ENCODE assay signal across 8 mouse cellular contexts in genomic region chr19:24280601-24281228, GRCm38 (mm10). TPM values are rescaled to one million over a fixed set of nuclear protein-coding genes. Genes with fewer than 3 reads are reported as not detected.
A peak's percentile ranks its signal among the peaks of the same experiment; 100 is the strongest.
DNase-seq lines count a peak whose midpoint lies in the region; ATAC-seq and TF ChIP-seq lines count a peak whose summit lies in the region.

Gene Fxn (minus strand): TSS chr19:24280605.

- H3K9me3 ChIP-seq in embryonic facial prominence, embryonic 15.5 days (replicated peaks): no peaks in the 10 kb centered on the region
- no peaks in the 10 kb centered on the region for H3K9me3 ChIP-seq in heart, postnatal 0 days (replicated peaks; ENCODE audit: control insufficient read depth, low read length)
- H3K9me3 ChIP-seq in limb, embryonic 13.5 days: no peaks in the 10 kb centered on the region

- H3K36me3 ChIP-seq in embryonic facial prominence, embryonic 15.5 days: no peaks in the 10 kb centered on the region
- H3K36me3 ChIP-seq in heart, postnatal 0 days (replicated peaks; ENCODE audit: control insufficient read depth, insufficient read depth, low read length): peaks cover 6% of the 10 kb centered on the region
- H3K36me3 ChIP-seq in limb, embryonic 13.5 days: peaks cover 9% of the 10 kb centered on the region

- H3K4me1 ChIP-seq in embryonic facial prominence, embryonic 15.5 days: peaks cover 7% of the 10 kb centered on the region
- 0 out of 2 replicates have a peak, but pooled peaks cover 5% of the 10 kb centered on the region for H3K4me1 ChIP-seq in heart, postnatal 0 days (ENCODE audit: control insufficient read depth, insufficient read depth)
- H3K4me1 ChIP-seq in limb, embryonic 13.5 days: peaks cover 12% of the 10 kb centered on the region

- no peak for DNase-seq in heart, adult 18-20 months
- no peak for DNase-seq in heart, adult 11 months
- peak; percentile 96 for DNase-seq in ZHBTc4 (ENCODE audit: low read depth, low spot score)
- DNase-seq in heart, postnatal 0 days (ENCODE audit: low spot score): peak; percentile 40
- DNase-seq in neural tube, embryonic 10.5 days (ENCODE audit: extremely low spot score, low spot score): peak; percentile 71
- no peak for DNase-seq in layer of hippocampus, adult 11-12 months (ENCODE audit: low spot score)

- H3K9ac ChIP-seq in embryonic facial prominence, embryonic 15.5 days: peak within 1 kb of the TSS; percentile 53
- H3K9ac ChIP-seq in heart, postnatal 0 days (replicated peaks; ENCODE audit: low read depth, low read length): peak within 1 kb of the TSS; percentile 63
- H3K9ac ChIP-seq in limb, embryonic 13.5 days: peak within 1 kb of the TSS; percentile 77

- no peaks in the 10 kb centered on the region for H3K27me3 ChIP-seq in embryonic facial prominence, embryonic 15.5 days
- H3K27me3 ChIP-seq in heart, postnatal 0 days (ENCODE audit: control insufficient read depth, insufficient read depth, low read length): no peaks in the 10 kb centered on the region
- H3K27me3 ChIP-seq in limb, embryonic 13.5 days: no peaks in the 10 kb centered on the region

- H3K4me3 ChIP-seq in embryonic facial prominence, embryonic 15.5 days (replicated peaks): peak within 1 kb of the TSS; percentile 77
- peak within 1 kb of the TSS; percentile 81 for H3K4me3 ChIP-seq in heart, postnatal 0 days (ENCODE audit: low read depth, low read length)
- peak within 1 kb of the TSS; percentile 63 for H3K4me3 ChIP-seq in limb, embryonic 13.5 days

- peak within 1 kb of the TSS; percentile 92 for H3K27ac ChIP-seq in embryonic facial prominence, embryonic 15.5 days (replicated peaks)
- peak within 1 kb of the TSS; percentile 86 for H3K27ac ChIP-seq in heart, postnatal 0 days (ENCODE audit: low read depth)
- H3K27ac ChIP-seq in limb, embryonic 13.5 days: peak within 1 kb of the TSS; percentile 89

- peak; percentile 91 for ATAC-seq in embryonic facial prominence, embryonic 15.5 days (ENCODE audit: insufficient number of reproducible peaks, low FRiP score, low TSS enrichment, low read depth)
- ATAC-seq in heart, postnatal 0 days (ENCODE audit: insufficient read depth, low read depth): peak; percentile 21; the same call in 1 of the 2 replicates
- peak; percentile 97 for ATAC-seq in limb, embryonic 13.5 days (ENCODE audit: low FRiP score, low read depth)

- H3K4me2 ChIP-seq in embryonic facial prominence, embryonic 15.5 days (replicated peaks): peak within 1 kb of the TSS; percentile 81
- H3K4me2 ChIP-seq in heart, postnatal 0 days (ENCODE audit: low read depth, low read length): peak within 1 kb of the TSS; percentile 89
- peak within 1 kb of the TSS; percentile 79 for H3K4me2 ChIP-seq in limb, embryonic 13.5 days (replicated peaks)

- TF ChIP-seq EP300 in heart, postnatal 0 days (IDR thresholded peaks at IDR 0.05; ENCODE audit: low read depth): no peak

- 1% methylated on average over 12 of the region's 22 CpGs for WGBS in embryonic facial prominence, embryonic 15.5 days
- 2% methylated on average over 12 of the region's 22 CpGs for WGBS in heart, postnatal 0 days
- under 1% methylated on average over 13 of the region's 22 CpGs for WGBS in limb, embryonic 13.5 days

- no peak for TF ChIP-seq CTCF in heart, postnatal 0 days (IDR thresholded peaks at IDR 0.05; ENCODE audit: low read depth)

RNA-seq across cellular contexts. Expression of gene Fxn, which starts in this region (rescaled TPM):
- 10 to 100 TPM; 26.1 to 30.0 TPM for total RNA-seq in heart, adult 18-20 months (2021)
- 37.5 and 39.9 TPM in 2 replicates for polyA plus RNA-seq in embryonic facial prominence, embryonic 15.5 days (2015; fragmentation: Nextera tagmentation; extraction: Ambion mirVana)
- total RNA-seq in heart, postnatal 0 days (2014; rRNA removed; ENCODE audit: low replicate concordance): 36.6 and 57.2 TPM in 2 replicates
- 77.0 and 79.7 TPM in 2 replicates for polyA plus RNA-seq in heart, postnatal 0 days (2015; fragmentation: Nextera tagmentation; extraction: Ambion mirVana)
- 56.6 and 60.8 TPM in 2 replicates for polyA plus RNA-seq in limb, embryonic 13.5 days (2015; fragmentation: Nextera tagmentation; extraction: Ambion mirVana)

Comparison
In these comparisons a context has a peak if more than half of its experiments do, and no peak if none do; other contexts are left out.
1. DNase-seq: peak in ZHBTc4 (single experiment), heart, postnatal 0 days (single experiment) and neural tube, embryonic 10.5 days (single experiment); none in heart, adult 18-20 months (0 of 2), heart, adult 11 months (single experiment) and layer of hippocampus, adult 11-12 months (single experiment).
2. ATAC-seq: peak in every context shown above with its lines; median percentile 97 in limb, embryonic 13.5 days; 91 in embryonic facial prominence, embryonic 15.5 days; 21 in heart, postnatal 0 days.
3. Peak in every context shown above with its lines, with median percentiles within 50 percentile points of each other: H3K27ac ChIP-seq, H3K4me2 ChIP-seq, H3K4me3 ChIP-seq and H3K9ac ChIP-seq.